Mouse (Mus musculus) left cerebral cortex, adult 2 months (tissue): Measurements from ENCODE around the gene Spaca7. TPM values are rescaled to one million over a fixed set of nuclear protein-coding genes. Genes with fewer than 3 reads are reported as not detected.

ENCODE experiments used
- DNase-seq, 2 experiments: peaks; one replicate each; pipeline ENCODE4 v3.0.0; 2021 to 2022; ENCODE audit warnings: low spot score in 2 of 2, mixed read lengths in 1 of 2; ENCODE audit errors: extremely low spot score in 1 of 2
- H3K27ac ChIP-seq: fragments of 200-600 bp; 2 replicates; pipeline ENCODE4 v1.8.1; 2022
- H3K4me3 ChIP-seq: fragments of 200-600 bp; 2 replicates; pipeline ENCODE4 v1.8.1; 2022
- CTCF ChIP-seq: fragments of 200-600 bp; IDR thresholded peaks from 2 replicates; pipeline ENCODE4 v1.8.1; 2022; ENCODE audit warnings: antibody characterized with exemption, mild to moderate bottlenecking, moderate library complexity
- intact Hi-C: fragments of 180-260 bp; cut with DNase I; formaldehyde crosslinking; loops from one replicate; pipeline ENCODE4 v1.15.1; 2025
- total RNA-seq, 2 experiments: library from RNA; stranded (reverse); gene quantifications; 2 replicates each; pipeline ENCODE4 v1.2.3; 2021

The Spaca7 gene
- total RNA-seq, 2 experiments from 2014 or later = not detected

DNA sequence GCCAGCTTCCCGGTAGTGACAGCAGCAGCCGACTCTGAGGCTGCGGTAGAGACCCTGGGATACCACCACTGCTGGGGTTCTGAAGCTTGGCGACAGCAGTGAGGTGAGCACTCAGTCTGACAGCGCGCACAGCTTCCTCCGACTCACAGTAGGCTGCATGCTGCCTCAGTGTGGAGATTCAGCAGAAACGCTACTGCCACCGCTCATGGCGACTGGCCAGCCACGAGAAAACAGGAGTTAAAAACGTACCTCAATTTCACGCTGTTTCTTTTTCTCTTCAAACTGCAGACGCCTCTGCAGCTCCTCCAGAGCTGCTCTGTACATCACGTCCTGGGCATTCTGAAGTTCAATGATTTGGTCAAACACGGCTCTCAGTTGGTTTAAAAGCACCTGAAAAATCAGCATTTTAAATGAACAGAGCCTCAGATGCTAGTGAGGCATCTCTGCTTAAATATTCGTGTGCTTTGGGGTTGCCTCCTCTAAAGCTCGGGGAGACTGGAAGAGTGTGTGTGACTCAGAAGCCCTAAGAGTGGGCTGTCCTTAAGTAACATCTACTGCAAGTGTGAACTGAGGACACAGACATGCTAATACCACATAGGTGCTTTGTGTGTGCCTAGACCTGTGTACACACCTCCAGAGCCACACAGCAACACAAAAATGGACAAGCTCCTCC is 48.9 kb downstream of the Spaca7 start:
- H3K4me3 ChIP-seq = no peak overlapping the region
- intact Hi-C loops = no loop called here
- H3K27ac ChIP-seq = peak overlapping the region; percentile 30
- TF ChIP-seq CTCF = no peak; the same call in 1 of the 2 replicates
- peak; percentile 40 to 51 for DNase-seq

DNA sequence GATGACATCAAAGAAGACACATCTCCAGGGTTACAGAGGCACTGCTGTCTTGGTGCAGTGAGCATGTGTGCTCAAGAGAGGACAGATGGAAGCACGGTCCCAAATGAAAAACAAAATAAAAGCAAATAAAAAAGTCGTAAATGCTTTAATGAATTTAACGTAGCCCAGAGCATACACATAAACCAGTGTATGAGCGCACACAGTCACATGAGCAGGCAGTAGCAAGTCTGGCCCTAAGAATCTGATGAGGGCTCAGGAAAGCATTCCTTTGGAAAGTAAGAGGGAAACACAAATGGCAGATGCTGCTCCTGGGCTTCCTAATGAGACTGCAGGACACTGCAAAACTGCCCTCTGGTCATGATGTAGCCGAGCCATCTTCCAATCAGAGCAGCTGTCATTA is 53.1 kb downstream of the Spaca7 start:
- no peak for DNase-seq
- no peak for TF ChIP-seq CTCF
- intact Hi-C loops = no loop called here
- H3K27ac ChIP-seq = no peak overlapping the region
- H3K4me3 ChIP-seq = no peak overlapping the region

- intact Hi-C loops = no loop called here
- Histone ChIP-seq H3K27ac (no peak overlapping the region), H3K4me3 (no peak overlapping the region)
- DNase-seq = peak; percentile 51 to 56
- peak; percentile 85 for TF ChIP-seq CTCF
These were observed 56.2 kb downstream of the Spaca7 start for GRCm38 (mm10) chr8:12629079-12629478.

DNA sequence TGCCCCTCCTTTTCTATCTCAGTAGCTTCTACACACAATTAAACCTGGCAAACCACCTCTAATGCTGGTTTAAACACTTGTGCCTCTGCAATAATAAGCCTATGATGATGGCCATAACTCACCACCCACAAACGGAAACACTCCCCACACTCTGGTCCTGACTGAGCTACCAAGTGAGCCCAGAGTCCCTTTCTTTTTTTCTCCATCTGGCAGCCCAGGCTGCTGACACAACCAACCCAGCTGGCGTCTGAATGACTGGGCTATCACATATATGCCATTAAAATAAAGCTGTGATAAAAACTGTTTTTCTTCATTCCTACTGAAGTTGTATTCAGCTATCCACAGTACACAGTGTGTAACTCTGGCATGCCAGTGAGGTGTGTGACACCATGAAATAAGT is 62.5 kb downstream of the Spaca7 start:
- no peak for TF ChIP-seq CTCF
- DNase-seq = no peak
- intact Hi-C loops = no loop called here
- Histone ChIP-seq H3K4me3 (no peak overlapping the region), H3K27ac (no peak overlapping the region)

- intact Hi-C loops = no loop called here
- Histone ChIP-seq H3K4me3 (no peak overlapping the region), H3K27ac (no peak overlapping the region)
- no peak for TF ChIP-seq CTCF
- no peak for DNase-seq
These were observed 65.6 kb downstream of the Spaca7 start for GRCm38 (mm10) chr8:12638446-12638845.

GRCm38 (mm10) chr8:12641527-12641926 is 68.7 kb downstream of the Spaca7 start:
- H3K27ac ChIP-seq = no peak overlapping the region
- intact Hi-C loops = no loop called here
- DNase-seq = no peak
- no peak overlapping the region for H3K4me3 ChIP-seq
- TF ChIP-seq CTCF = no peak

GRCm38 (mm10) chr8:12644341-12644740 is 71.5 kb downstream of the Spaca7 start:
- Histone ChIP-seq H3K27ac (no peak overlapping the region), H3K4me3 (no peak overlapping the region)
- intact Hi-C loops = no loop called here
- no peak for TF ChIP-seq CTCF
- DNase-seq = no peak

DNA sequence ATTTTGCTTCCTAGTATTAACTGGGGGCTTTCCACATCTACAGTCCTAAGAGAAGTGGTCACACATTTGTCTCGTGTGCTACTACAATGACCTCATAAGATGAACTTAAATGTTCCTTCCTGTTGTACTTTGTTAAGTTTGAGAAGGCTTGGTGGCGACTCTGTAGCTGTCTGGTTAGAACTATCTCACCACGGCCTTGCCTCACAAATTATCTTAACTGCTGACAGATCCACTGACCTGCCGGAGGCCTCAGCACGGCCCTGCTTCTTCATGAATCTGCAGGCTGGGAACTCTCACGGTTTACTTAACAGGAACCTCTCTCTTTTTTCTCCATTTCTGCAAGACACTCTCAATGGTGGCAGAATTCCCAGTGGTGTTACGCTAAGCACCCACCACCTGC is 72.1 kb downstream of the Spaca7 start:
- DNase-seq = no peak
- Histone ChIP-seq H3K4me3 (no peak overlapping the region), H3K27ac (no peak overlapping the region)
- no peak for TF ChIP-seq CTCF
- intact Hi-C loops = no loop called here

- intact Hi-C loops = no loop called here
- no peak for TF ChIP-seq CTCF
- Histone ChIP-seq H3K4me3 (no peak overlapping the region), H3K27ac (no peak overlapping the region)
- no peak for DNase-seq
These were observed 73.7 kb downstream of the Spaca7 start for GRCm38 (mm10) chr8:12646536-12646935.

- no peak for TF ChIP-seq CTCF
- Histone ChIP-seq H3K27ac (no peak overlapping the region), H3K4me3 (no peak overlapping the region)
- DNase-seq = no peak
- intact Hi-C loops = no loop called here
These were observed 76.1 kb downstream of the Spaca7 start for GRCm38 (mm10) chr8:12648951-12649350.

Other genes with a start within 250 kb of the Spaca7 start
- gene Sox1, start 177.7 kb upstream of the Spaca7 start, total RNA-seq = 10 to 100 TPM in 1 of 2 experiments, 1 to 10 TPM in 1; 9.5 to 11.6 TPM
- 10 to 100 TPM; 35.3 to 36.1 TPM for gene Tubgcp3, start 99.2 kb downstream of the Spaca7 start, total RNA-seq
- gene Atp11a, start 184.0 kb downstream of the Spaca7 start, total RNA-seq = 10 to 100 TPM; 47.5 to 55.7 TPM